Mouse (Mus musculus): Measurements from ENCODE around the gene Megf11.

- TF ChIP-seq POLR2A (IDR thresholded peaks at IDR 0.05; ENCODE audit: low read depth, low read length) (no peak), CTCF (IDR thresholded peaks at IDR 0.05; ENCODE audit: borderline replicate concordance, insufficient read depth, low read length) (no peak)
These were observed 250.7 kb downstream of the Megf11 start for GRCm38 (mm10) chr9:64636111-64636510.
